Mouse (Mus musculus): ENCODE measurements around the gene Ankdd1b.
A peak's percentile ranks its signal among the peaks of the same experiment; 100 is the strongest.

The Ankdd1b gene

GRCm38 (mm10) chr13:96407040-96407439 is 64.0 kb downstream of the Ankdd1b start:
- peak; percentile 32 for DNase-seq (ENCODE audit: low read depth)

- no peak for DNase-seq (ENCODE audit: low read depth)
Observed at GRCm38 (mm10) chr13:96405518-96405917, 65.5 kb downstream of the Ankdd1b start.

- no peak for DNase-seq (ENCODE audit: low read depth)
Observed at GRCm38 (mm10) chr13:96401251-96401650, 69.7 kb downstream of the Ankdd1b start.

GRCm38 (mm10) chr13:96389301-96389700 is 81.7 kb downstream of the Ankdd1b start:
- no peak for DNase-seq (ENCODE audit: low read depth)

GRCm38 (mm10) chr13:96388042-96388888 is 82.7 kb downstream of the Ankdd1b start, which contains the start of gene Poc5:
Gene Poc5 (plus strand): TSS chr13:96388294.
- DNase-seq (ENCODE audit: low read depth), result peak; percentile 100

GRCm38 (mm10) chr13:96377883-96378282 is 93.1 kb downstream of the Ankdd1b start:
- peak; percentile 9 for DNase-seq (ENCODE audit: low read depth)

- DNase-seq (ENCODE audit: low read depth), result no peak
Observed at GRCm38 (mm10) chr13:96376871-96377270, 94.1 kb downstream of the Ankdd1b start.

- DNase-seq (ENCODE audit: low read depth), result peak; percentile 31
Observed at GRCm38 (mm10) chr13:96375519-96375918, 95.5 kb downstream of the Ankdd1b start.

Data from induced T-regulatory cell, adult 2 months (primary cell).